Mouse (Mus musculus) liver, embryonic 14.5 days (tissue): ENCODE measurements around the gene Hoxc10.

Source experiments
- CTCF ChIP-seq: IDR thresholded peaks from 2 replicates; pipeline ENCODE4 v1.5.1; 2016; ENCODE audit warnings: antibody characterized with exemption, low read depth, control low read depth
- EP300 ChIP-seq: IDR thresholded peaks from 2 replicates; pipeline ENCODE4 v1.6.1; 2016; ENCODE audit warnings: antibody characterized with exemption, low read depth

- TF ChIP-seq CTCF (no peak), EP300 (no peak)
Measured at GRCm38 (mm10) chr15:102992863-102993262, 26.3 kb downstream of the Hoxc10 start.
